ENCODE assay signal across 29 mouse cellular contexts in the genomic region with DNA sequence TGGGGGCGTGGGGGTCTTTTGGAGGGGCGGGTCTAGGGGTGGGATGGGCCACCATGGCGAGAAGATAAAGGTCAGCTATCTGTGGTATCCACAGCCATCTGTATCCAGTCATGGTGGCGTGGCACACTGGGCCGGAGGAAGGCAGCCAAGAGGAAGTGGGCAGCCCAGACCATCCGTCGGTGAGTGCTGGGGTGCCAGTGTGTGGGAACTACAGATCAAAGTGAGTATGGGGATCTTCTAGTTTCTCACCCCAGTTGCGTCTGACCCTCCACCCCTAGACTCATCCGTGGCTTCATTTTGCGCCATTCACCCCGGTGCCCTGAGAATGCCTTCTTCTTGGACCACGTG. TPM values are rescaled to one million over a fixed set of nuclear protein-coding genes. Genes with fewer than 3 reads are reported as not detected.
DNase-seq lines count a peak whose midpoint lies in the region; ATAC-seq and TF ChIP-seq lines count a peak whose summit lies in the region.
"Had no signal": no experiment of that assay in that cellular context is flagged by ENCODE, and none has a peak within 500 bp of the region (broad histone marks: within the 10 kb centered on the region; RNA-seq: fewer than 3 reads in every experiment).

No protein-coding gene starts in this region.

- peak; percentile 74 for ATAC-seq in granulocyte monocyte progenitor cell, adult 5-6 weeks (replicated peaks; ENCODE audit: poor library complexity, severe bottlenecking)
- ATAC-seq in megakaryocyte progenitor cell, adult 5-6 weeks (replicated peaks; ENCODE audit: poor library complexity), result peak; percentile 62; the same call in 1 of the 2 replicates
- ATAC-seq: forebrain, embryonic 14.5 days; forebrain, postnatal 0 days; hindbrain, postnatal 0 days; inflammation-experienced regulatory T-cells, adult 6 months; intestine, embryonic 16.5 days; Patski had no signal

- peaks cover 6% of the 10 kb centered on the region for H3K36me3 ChIP-seq in testis, adult 2 months (ENCODE audit: control insufficient read depth, insufficient read depth, low read length)

- no peak for DNase-seq in testis, postnatal 10 days (ENCODE audit: low spot score)
- DNase-seq in cerebellum, postnatal 14 days, result no peak
- no peak for DNase-seq in lung, adult 18-20 months
- no peak for DNase-seq in left cerebral cortex, postnatal 25 days (ENCODE audit: low spot score in 2 of 2)
- DNase-seq: adrenal gland, postnatal 10 days; adrenal gland, postnatal 36 days; cerebellum, adult 11 months; cerebellum, adult 2 months; cerebellum, adult 9-11 months; forebrain, postnatal 0 days; gastrocnemius, adult 2 months; gastrocnemius, postnatal 14 days; heart, adult 2 months; heart, postnatal 10 days; heart, postnatal 36 days had no signal

- H3K27me3 ChIP-seq in testis, adult 2 months (ENCODE audit: control insufficient read depth, insufficient read depth, low read length), result no peaks in the 10 kb centered on the region
- H3K27me3 ChIP-seq: CH12.LX; embryonic facial prominence, embryonic 12.5 days; embryonic facial prominence, embryonic 15.5 days; heart, embryonic 12.5 days; heart, embryonic 15.5 days; Patski had no signal

- no peak for TF ChIP-seq CTCF in testis, adult 2 months (IDR thresholded peaks at IDR 0.05; ENCODE audit: control insufficient read depth, insufficient read depth, insufficient replicate concordance, low read depth, low read length)

- peaks cover 5% of the 10 kb centered on the region for H3K4me1 ChIP-seq in testis, adult 2 months (ENCODE audit: control insufficient read depth, insufficient read depth, low read length)
- H3K4me1 ChIP-seq: embryonic facial prominence, embryonic 12.5 days; embryonic facial prominence, embryonic 15.5 days; heart, embryonic 12.5 days; heart, embryonic 15.5 days had no signal

- TF ChIP-seq POLR2A in testis, adult 2 months (IDR thresholded peaks at IDR 0.05; ENCODE audit: control insufficient read depth, low read depth, low read length), result no peak

- peak overlapping the region; percentile 66 for H3K27ac ChIP-seq in testis, adult 2 months (ENCODE audit: control insufficient read depth, insufficient read depth, low read depth, low read length)
- H3K27ac ChIP-seq: embryonic facial prominence, embryonic 12.5 days; embryonic facial prominence, embryonic 15.5 days; gastrocnemius, adult 2 months; heart, adult 2 months; heart, embryonic 15.5 days; hindbrain, embryonic 14.5 days; hindbrain, postnatal 0 days had no signal

- H3K4me3 ChIP-seq in testis, adult 2 months (ENCODE audit: control insufficient read depth, low read depth, low read length), result peak overlapping the region; percentile 69
- H3K4me3 ChIP-seq: embryonic facial prominence, embryonic 12.5 days; embryonic facial prominence, embryonic 15.5 days; gastrocnemius, adult 2 months; heart, adult 2 months; heart, embryonic 12.5 days; heart, embryonic 15.5 days had no signal

- intact Hi-C loops in left cerebral cortex, postnatal 25 days (cut with DNase I), result no loop called here

RNA-seq across cellular contexts. Expression of gene Crk, which starts 9.2 kb away (rescaled TPM):
- 27.0 and 35.8 TPM in 2 replicates for polyA plus RNA-seq in testis, adult 2 months (2012; rRNA removed)
- 23.8 and 31.7 TPM in 2 replicates for total RNA-seq in granulocyte monocyte progenitor cell, adult 5-6 weeks (2014; fragmentation: Nextera tagmentation)
- 33.2 and 38.1 TPM in 2 replicates for total RNA-seq in granulocyte monocyte progenitor cell, adult 5-6 weeks (2017)
- total RNA-seq in megakaryocyte progenitor cell, adult 5-6 weeks (2015), result 32.0 and 32.6 TPM in 2 replicates
- total RNA-seq in megakaryocyte progenitor cell, adult 5-6 weeks (2017), result 28.4 and 40.0 TPM in 2 replicates
- total RNA-seq in left cerebral cortex, postnatal 25 days (2021), result 100 to 1,000 TPM; 125 to 137 TPM

RNA-seq across cellular contexts. Expression of gene Myo1c, which starts 19.5 kb away (rescaled TPM):
- polyA plus RNA-seq in testis, adult 2 months (2012; rRNA removed), result 41.3 and 48.7 TPM in 2 replicates
- total RNA-seq in granulocyte monocyte progenitor cell, adult 5-6 weeks (2014; fragmentation: Nextera tagmentation), result 21.2 and 22.1 TPM in 2 replicates
- total RNA-seq in granulocyte monocyte progenitor cell, adult 5-6 weeks (2017), result 9.7 and 14.8 TPM in 2 replicates
- total RNA-seq in megakaryocyte progenitor cell, adult 5-6 weeks (2015), result 11.4 and 12.2 TPM in 2 replicates
- total RNA-seq in megakaryocyte progenitor cell, adult 5-6 weeks (2017), result 9.0 and 15.4 TPM in 2 replicates
- total RNA-seq in left cerebral cortex, postnatal 25 days (2021), result 10 to 100 TPM; 17.4 to 19.0 TPM

RNA-seq across cellular contexts. Expression of gene Inpp5k, which starts 39.0 kb away (rescaled TPM):
- polyA plus RNA-seq in testis, adult 2 months (2012; rRNA removed), result 121 and 128 TPM in 2 replicates
- total RNA-seq in granulocyte monocyte progenitor cell, adult 5-6 weeks (2014; fragmentation: Nextera tagmentation), result 37.3 and 40.0 TPM in 2 replicates
- total RNA-seq in granulocyte monocyte progenitor cell, adult 5-6 weeks (2017), result 26.0 and 35.6 TPM in 2 replicates
- 38.1 and 43.0 TPM in 2 replicates for total RNA-seq in megakaryocyte progenitor cell, adult 5-6 weeks (2015)
- total RNA-seq in megakaryocyte progenitor cell, adult 5-6 weeks (2017), result 21.9 and 23.7 TPM in 2 replicates
- total RNA-seq in left cerebral cortex, postnatal 25 days (2021), result 10 to 100 TPM; 38.5 to 41.3 TPM
